Mouse (Mus musculus): ENCODE results near the gene Ccdc8. TPM values are rescaled to one million over a fixed set of nuclear protein-coding genes. Genes with fewer than 3 reads are reported as not detected.
"Not testable (repeated sequence)": the region's sequence is repeated elsewhere in the genome, so short reads cannot be mapped to it uniquely, and the experiment has no call there.

Ccdc8 gene
- total and polyA plus RNA-seq, 3 experiments, result 0.11 TPM; not detected in 2

- TF ChIP-seq BHLHE40 (IDR thresholded peaks at IDR 0.05; ENCODE audit: borderline replicate concordance, low read depth, low read length) (no peak), CTCF (IDR thresholded peaks at IDR 0.05 in 2 of 3, conservative IDR thresholded peaks at IDR 0.05 in 1 of 3; ENCODE audit: control insufficient read depth in 1 of 3, insufficient read depth in 1 of 3, low read depth in 2 of 3, low read length in 3 of 3, poor library complexity in 1 of 3, severe bottlenecking in 1 of 3) (peak; percentile 74 to 93 (median 87)), MYC (IDR thresholded peaks at IDR 0.05; ENCODE audit: low read depth, low read length) (0 out of 2 replicates have a peak, but pooled peaks have one; percentile 51), USF2 (IDR thresholded peaks at IDR 0.05; ENCODE audit: borderline replicate concordance in 1 of 2, insufficient read depth in 1 of 2, low read depth in 1 of 2, low read length in 2 of 2) (no peak), USF1 (IDR thresholded peaks at IDR 0.05; ENCODE audit: low read depth, low read length) (0 out of 2 replicates have a peak, but pooled peaks have one; percentile 16), GATA1 (IDR thresholded peaks at IDR 0.05; ENCODE audit: low read depth, low read length) (no peak)
These were observed 41.5 kb upstream of the Ccdc8 start (continued) for GRCm38 (mm10) chr7:16950861-16951635.

GRCm38 (mm10) chr7:16953776-16954175, 38.7 kb upstream of the Ccdc8 start:
- not testable (repeated sequence) for H3K4me3 ChIP-seq (ENCODE audit: control insufficient read depth in 1 of 2, insufficient read depth in 1 of 2, low read depth in 2 of 2, low read length in 2 of 2); H3K9me3 ChIP-seq (replicated peaks; ENCODE audit: insufficient read depth, low read length); H3K4me1 ChIP-seq (ENCODE audit: control insufficient read depth in 1 of 2, insufficient read depth in 2 of 2, low read length in 2 of 2); H3K27ac ChIP-seq (ENCODE audit: control insufficient read depth, low read depth, low read length); H3K36me3 ChIP-seq (ENCODE audit: control insufficient read depth in 1 of 2, insufficient read depth in 2 of 2, low read length in 2 of 2); H3K9ac ChIP-seq (ENCODE audit: control insufficient read depth, low read depth, low read length, poor library complexity, severe bottlenecking); H3K79me2 ChIP-seq (ENCODE audit: control insufficient read depth, insufficient read depth, low read length, poor library complexity); H3K27me3 ChIP-seq (ENCODE audit: control insufficient read depth in 1 of 2, insufficient read depth in 2 of 2, low read length in 2 of 2); DNase-seq (ENCODE audit: low read depth, low spot score)

- peak; percentile 30 for DNase-seq (ENCODE audit: low read depth, low spot score)
- Histone ChIP-seq H3K9ac (ENCODE audit: control insufficient read depth, low read depth, low read length, poor library complexity, severe bottlenecking) (no peak overlapping the region), H3K4me1 (ENCODE audit: control insufficient read depth in 1 of 2, insufficient read depth in 2 of 2, low read length in 2 of 2) (peaks cover 0 to 5% of the 10 kb centered on the region in 2 experiments; a peak in 2 of 4 replicates), H3K79me2 (ENCODE audit: control insufficient read depth, insufficient read depth, low read length, poor library complexity) (no peaks in the 10 kb centered on the region), H3K27ac (ENCODE audit: control insufficient read depth, low read depth, low read length) (no peak overlapping the region), H3K9me3 (replicated peaks; ENCODE audit: insufficient read depth, low read length) (no peaks in the 10 kb centered on the region), H3K4me3 (ENCODE audit: control insufficient read depth in 1 of 2, insufficient read depth in 1 of 2, low read depth in 2 of 2, low read length in 2 of 2) (no peak overlapping the region), H3K27me3 (ENCODE audit: control insufficient read depth in 1 of 2, insufficient read depth in 2 of 2, low read length in 2 of 2) (no peaks in the 10 kb centered on the region), H3K36me3 (ENCODE audit: control insufficient read depth in 1 of 2, insufficient read depth in 2 of 2, low read length in 2 of 2) (no peaks in the 10 kb centered on the region; a peak in 1 of 4 replicates)
- TF ChIP-seq ZNF384 (IDR thresholded peaks at IDR 0.05; ENCODE audit: low read depth, low read length) (peak; percentile 35), RCOR1 (IDR thresholded peaks at IDR 0.05; ENCODE audit: low read depth, low read length) (peak; percentile 67), POLR2A (IDR thresholded peaks at IDR 0.05; ENCODE audit: control insufficient read depth in 1 of 2, insufficient read depth in 1 of 2, low read depth in 1 of 2, low read length in 2 of 2, poor library complexity in 1 of 2) (no peak), MAX (IDR thresholded peaks at IDR 0.05; ENCODE audit: low read length) (no peak), CHD2 (IDR thresholded peaks at IDR 0.05; ENCODE audit: low read length) (no peak)
These were observed 36.8 kb upstream of the Ccdc8 start for GRCm38 (mm10) chr7:16955712-16956111.
